Mouse (Mus musculus): ENCODE data around the gene Bhlhe41.

Gene Bhlhe41

DNA sequence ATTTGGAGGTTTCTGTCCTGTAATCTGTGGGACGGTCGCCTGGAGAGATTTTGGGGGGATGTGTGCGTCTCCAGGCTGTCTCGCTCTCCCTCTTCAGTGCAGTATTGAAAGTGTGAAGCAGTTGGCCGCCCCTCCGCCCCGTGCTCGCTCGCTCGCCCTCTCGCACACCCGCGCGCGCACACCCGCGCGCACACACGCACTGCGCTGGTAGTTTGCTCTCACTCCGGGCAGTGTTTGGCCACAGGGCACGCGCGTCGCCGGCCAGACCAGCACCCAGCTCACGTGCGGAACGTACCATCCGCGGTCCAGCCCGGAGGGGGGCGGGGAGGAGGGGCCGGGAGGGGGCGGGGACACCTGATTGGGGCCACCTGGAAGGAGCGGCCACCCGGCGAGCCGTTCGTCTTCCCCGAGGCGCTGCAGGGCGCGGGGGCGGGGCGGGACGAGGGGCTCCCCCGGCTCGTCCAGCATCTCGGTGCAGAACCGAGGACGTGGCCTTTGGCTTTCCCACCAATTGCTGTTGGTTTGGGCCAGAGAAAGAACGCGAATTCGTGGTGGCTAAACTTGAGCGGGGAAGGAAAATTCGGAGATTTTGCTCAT, at the start of gene Bhlhe41:
Gene Bhlhe41 (minus strand): TSS at position 270 of the 597 bp plus-strand sequence.
- DNase-seq (ENCODE audit: low read depth, low spot score) = peak; percentile 95

DNA sequence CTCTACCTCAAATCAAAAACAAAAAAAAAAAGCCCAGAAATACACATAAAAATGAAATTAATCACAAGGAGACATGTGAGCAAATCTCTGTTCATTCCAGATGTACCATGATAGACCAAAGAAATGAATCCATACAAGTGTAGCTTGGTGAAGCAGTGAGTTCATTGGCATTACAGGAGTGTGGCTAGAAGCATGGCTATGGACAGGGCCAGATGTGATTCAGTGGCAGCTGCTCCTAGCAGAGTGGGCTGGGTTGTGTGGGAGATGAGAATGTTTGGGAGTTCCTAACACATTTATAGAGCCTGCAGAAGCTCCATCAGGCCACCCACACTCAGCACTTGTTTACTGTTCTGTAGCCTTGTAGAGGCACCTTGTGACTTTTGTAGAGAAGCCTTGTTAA, 46.9 kb upstream of the Bhlhe41 start:
- DNase-seq (ENCODE audit: low read depth, low spot score) = no peak

DNA sequence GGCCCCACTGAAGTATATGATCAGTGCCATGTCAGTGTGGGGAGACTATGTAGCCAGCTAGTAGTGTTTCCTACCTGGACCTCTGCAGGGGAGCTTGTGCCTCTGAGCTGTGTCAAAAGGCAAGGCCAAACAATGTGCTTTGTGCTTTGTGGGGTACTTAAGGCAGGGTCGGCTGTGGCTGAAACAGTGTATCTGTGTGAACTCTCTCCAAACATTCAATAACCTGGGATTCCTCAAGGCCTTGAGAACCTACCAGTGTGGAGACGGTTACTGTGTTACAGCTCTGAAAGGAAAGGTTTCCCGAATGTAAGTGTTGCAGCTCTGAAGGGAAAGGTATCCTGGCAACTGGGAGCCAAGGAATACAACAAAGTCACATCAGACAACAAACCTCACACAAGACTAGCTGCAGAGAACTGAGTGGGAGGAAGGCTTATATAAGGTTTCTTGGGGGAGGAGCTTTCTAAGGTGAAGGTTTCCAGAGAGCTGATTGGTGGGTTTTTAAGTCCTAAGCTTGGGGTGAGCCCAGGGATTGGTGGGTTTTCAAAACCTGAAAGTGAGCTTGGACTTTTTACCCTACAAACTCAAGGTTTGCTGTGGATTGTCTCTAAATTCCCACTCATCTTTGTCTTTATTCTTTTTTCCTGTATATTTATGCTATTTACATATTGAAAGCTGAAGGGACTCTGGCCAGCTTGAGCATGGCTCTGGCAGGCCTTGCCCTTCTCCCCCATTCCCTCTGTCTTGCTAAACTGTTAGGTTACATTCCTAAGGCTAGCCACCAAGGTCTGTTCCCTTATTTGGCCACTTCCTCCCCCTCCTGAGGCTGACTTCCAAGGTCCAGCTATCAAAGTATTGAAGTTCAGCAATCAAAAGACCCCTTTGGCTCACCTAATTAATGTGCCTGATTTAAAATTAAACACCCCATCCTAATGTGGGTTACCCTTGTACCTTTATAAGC, 45.4 kb upstream of the Bhlhe41 start:
- no peak for DNase-seq (ENCODE audit: low read depth, low spot score)

DNA sequence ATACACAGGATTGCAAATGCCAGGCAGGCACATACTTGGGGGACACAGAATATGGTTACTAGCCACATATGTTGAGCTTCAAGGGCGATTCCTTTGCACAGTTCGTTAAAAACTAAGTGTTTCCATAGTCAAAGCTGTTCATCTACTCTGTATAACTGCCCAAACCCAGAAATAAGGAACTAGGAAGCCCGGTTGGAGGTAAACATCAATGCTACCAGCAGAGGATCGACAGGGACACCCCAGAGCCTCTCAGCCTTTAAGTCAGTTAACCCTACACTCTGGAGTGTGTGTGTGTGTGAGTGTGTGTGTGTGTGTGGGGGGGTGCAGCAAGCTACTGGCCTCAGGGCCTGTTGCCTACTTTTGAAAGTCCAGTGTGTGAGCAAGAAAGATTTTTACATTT, 44.6 kb upstream of the Bhlhe41 start:
- no peak for DNase-seq (ENCODE audit: low read depth, low spot score)

DNA sequence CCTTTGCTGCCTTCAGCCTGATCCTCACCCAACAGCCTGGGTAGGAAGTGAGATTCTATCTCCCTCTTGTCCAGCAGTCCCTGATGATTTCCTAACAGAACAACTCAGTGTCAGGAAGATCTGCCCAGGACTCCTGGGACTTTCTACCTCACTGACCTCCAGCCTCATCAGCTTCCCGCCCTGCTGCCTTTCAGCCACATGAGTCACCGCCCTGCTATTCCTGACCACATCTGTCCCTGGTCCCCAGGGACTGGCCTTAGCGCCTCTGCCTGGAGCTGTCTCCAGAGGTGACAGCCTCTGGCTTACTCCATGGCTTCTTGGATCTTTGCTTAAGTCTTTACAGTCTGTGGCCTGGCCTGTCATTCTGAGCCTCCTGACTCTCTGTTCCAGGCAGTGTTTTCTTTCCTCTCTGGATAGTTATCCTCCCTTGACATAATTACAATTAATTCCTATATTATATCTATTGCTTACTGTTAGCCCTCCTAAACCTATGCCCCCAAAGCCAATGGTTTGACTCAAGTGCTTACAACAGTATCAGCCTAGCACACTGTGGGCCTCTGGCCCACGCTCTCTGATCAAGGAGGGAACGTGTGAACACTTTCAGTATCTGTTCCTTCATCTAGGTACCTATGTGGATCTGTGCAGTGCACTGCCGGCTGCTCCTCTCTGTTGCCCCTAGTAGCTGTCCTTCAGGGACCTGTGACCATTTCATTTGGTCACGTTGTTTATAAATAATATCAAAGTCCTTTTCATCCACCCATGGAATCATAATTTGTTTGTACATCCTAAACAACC, 40.9 kb upstream of the Bhlhe41 start:
- DNase-seq (ENCODE audit: low read depth, low spot score) = peak; percentile 35

DNA sequence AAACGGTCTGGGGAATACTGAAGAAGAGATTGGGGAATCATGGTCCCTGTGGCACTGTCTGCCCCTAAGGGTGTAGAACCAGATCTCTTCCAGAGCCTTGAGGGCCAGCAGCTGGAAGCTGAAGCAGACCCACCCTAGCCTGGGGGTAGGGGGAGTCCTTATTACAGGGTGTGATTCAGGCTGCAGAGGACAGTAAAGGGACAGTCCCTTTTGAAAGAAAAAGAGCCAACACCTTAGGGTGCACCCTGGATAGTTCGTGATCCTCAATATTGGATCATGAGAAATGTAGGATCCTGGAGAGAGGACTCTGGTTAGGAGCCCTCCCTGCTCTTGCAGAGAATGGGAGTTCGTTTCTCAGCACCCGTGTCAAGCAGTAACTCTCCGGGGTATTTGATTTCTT, 39.3 kb upstream of the Bhlhe41 start:
- DNase-seq (ENCODE audit: low read depth, low spot score) = no peak

DNA sequence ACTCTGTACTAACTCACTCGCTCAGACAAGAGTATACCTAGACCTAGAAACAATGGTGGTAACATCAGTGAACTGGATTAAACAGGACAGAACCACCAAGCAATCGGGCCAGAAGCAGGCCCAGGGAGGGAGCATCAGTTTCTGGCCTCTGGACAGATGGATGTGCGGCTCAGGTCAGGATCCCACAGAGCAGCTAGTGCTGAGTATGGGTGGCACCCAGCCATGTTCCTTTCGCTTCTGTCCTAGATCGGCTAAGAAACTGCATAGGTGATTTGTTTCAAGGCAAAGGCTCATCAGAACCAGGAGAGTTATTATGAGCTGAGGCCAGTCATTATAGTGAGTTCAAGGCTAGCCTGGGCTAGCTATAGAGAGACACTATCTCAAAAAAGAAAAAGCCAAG, 38.8 kb upstream of the Bhlhe41 start:
- no peak for DNase-seq (ENCODE audit: low read depth, low spot score)

DNA sequence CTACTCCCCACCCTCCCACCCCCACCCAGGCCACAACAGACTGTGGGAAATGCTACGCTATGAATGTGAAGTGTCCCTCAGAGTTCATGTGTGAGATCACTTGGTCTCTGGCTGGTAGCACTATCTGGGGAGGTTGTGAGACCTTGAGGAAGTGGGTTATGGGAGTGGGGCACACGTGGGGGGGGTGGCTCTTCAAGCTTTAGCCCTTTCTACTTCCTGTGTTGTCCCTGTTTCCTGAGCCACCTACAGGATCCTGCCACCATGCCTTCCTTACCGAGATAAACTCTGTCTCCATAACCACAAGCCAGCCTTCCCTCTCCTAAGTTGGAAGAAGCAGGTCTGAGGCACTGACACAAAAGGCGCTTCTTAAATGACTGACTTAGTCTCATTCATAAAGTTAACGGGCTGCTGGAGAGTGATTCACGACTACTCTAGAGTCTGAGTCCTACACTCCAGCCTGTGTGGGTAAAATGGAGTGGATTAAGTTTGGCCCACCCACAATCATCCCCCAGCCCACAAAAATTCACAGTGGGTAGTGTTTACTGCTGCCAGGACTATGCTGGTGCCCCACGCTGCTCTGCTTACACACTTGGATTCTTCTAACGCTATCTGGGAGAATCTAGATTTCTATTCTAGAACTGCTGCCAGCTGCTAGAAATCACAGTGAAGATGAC, 29.4 kb upstream of the Bhlhe41 start:
- DNase-seq (ENCODE audit: low read depth, low spot score) = no peak

DNA sequence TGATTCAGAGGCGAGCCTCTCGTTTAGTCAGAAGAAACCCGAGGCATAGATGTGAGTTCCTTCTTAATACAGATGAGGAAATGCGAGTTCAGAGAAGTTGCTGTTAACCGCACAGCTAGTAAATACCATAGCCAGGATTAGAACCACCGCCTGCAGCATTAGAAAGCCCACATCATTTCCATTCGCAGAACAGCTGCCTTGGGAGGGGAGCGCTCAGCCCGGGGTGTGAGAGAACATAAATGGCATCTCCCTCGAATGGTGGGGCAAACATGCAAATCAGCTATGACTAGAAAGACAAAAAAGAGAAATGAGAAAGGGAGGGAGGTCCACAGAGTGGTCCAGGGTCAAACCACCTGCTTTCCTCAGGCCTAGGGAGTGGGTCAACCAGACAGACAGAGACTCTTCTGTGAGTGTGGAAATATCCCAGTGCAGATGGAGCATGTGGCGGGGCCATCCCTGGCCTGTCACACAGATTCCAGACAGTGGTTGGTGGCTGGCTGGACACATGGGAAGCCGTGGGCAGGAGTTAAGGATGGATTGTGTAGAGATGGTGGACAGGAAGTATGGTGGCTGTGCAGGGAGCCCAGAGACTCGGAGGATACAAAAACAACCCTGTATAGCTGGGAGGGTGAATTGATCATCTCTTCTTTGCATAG, 28.1 kb upstream of the Bhlhe41 start:
- peak; percentile 9 for DNase-seq (ENCODE audit: low read depth, low spot score)

DNA sequence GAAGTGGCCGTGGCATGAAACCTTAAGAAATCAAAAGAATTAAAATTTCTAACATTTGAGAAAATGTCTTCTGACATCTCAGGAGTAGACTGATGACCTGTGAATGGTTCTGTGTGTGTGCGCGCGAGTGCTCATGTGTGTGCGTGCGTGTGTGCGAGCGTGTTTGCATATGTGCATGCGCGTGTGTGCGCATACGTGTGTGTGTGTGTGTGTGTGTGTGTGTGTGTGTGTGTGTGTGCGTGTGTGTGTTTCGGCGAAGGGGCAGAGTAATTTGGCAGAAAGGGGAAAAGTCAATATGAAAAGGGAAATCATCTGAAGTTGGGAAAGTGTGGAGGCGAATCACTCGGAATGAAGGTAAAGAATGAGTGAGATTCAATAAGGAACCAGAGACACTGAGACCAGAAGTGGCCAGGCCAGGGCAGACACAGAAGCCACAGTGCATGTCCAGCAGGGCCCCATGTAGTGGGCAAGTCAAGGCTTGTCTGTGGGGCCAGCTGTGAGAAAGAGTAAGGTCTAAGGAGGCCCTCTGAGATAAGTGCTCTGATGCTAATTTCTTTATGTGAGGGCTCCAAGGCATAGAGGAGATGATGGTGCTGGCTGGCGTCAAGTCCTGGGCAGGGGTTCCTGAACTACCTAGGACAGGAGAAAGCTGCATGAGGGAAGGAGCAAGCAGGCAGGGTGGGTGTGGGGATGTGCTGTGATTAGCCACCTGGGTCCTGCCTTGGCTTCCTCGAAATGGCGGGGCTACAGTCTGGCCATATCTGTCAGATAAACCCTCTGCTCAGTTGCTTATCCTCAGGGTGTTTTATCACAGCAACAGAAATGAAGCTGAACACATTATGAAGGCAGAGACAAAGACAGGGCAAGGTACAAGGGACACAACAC, 27.3 kb upstream of the Bhlhe41 start:
- no peak for DNase-seq (ENCODE audit: low read depth, low spot score)

DNA sequence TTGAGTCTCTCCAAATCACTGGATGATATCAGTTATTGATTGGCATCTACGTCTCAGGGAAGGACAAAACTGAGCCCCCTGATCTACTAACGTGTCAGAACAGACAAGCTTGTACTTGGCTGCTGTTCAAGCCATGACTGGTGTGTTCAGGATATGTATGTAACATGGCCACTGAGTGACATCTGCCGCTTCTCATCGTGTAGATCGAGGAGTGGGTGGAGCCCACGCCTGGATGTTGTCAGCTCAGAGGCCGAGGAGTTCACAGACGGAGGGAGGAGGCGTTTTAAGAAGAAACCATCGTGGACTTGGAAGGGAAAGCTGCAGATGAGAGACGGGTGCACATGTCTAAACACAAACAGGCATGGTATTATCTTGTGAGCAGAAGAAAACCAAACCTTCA, 26.6 kb upstream of the Bhlhe41 start:
- DNase-seq (ENCODE audit: low read depth, low spot score) = no peak

DNA sequence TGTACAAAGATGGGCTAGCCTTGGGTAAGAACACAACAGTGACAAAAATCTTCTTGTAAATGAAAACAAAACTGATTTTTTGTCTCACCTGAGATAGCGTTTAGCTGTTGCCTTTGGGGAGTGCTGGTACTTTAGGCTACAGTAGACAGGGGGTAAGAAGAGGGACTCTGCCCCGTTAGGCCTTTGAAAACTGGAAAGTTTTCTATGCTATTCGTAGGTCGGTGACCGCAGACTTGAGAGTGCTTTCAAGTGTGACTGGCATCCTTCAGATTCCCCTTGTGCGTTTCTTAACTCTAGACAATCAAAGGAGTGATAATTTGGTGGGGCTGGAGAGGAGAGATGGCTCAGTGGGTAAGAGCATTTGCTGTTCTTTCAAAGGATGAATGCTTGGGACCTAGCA, 22.4 kb upstream of the Bhlhe41 start:
- no peak for DNase-seq (ENCODE audit: low read depth, low spot score)

DNA sequence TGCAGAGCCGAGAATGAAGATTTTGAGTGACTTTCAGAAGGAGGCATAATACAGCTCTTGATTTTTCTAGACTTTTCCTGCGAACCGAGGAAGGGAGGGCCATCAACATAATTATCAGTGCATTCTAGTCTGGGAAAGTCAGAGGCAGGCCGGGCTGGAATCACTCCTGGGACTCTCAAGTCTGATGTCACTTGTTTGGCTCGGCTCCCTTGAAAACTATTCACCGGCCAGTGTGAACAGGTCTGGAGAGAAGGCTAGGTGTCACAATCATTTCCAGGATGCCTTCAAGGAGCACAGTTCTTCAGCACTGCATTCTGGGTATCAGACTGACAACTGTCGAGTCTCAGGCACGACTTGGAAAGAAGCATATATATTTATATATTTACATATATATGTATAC, 20.9 kb upstream of the Bhlhe41 start:
- no peak for DNase-seq (ENCODE audit: low read depth, low spot score)

DNA sequence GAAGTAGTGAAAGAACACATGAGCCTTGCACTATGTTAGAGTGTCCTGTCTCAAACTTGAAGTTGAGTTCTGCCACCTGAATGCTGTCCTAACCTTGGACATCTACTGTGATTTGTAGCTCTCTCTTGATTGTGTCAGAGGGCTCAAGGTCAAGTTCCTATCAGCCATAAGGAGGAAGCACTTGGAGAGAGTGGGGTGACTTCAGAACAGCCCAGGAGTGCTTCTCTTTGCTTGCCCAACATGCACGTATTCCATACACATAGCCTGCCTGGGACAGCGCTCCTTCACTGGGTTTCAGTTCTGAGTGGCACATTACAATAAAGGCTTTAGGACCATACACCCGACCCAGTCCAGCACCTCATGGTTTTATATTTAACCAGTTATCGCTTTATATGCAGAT, 19.7 kb upstream of the Bhlhe41 start:
- DNase-seq (ENCODE audit: low read depth, low spot score) = no peak

DNA sequence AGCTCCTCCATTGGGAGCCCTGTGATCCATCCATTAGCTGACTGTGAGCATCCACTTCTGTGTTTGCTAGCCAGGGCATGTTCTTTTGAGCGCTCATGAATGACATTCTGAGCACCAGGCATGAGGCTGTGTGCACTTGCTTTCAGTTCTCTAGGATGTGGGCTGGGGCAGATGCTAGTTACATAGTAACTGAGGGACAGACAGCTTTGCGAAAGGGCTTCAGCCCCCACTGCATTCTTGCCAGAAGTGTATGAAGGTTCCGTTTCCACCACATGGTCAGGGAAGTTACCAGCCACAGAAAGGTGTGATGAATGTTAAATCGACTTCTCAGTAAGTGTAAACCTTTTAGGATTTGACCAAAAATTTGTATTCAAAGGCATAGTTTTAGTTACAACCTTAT, 18.3 kb upstream of the Bhlhe41 start:
- no peak for DNase-seq (ENCODE audit: low read depth, low spot score)

DNA sequence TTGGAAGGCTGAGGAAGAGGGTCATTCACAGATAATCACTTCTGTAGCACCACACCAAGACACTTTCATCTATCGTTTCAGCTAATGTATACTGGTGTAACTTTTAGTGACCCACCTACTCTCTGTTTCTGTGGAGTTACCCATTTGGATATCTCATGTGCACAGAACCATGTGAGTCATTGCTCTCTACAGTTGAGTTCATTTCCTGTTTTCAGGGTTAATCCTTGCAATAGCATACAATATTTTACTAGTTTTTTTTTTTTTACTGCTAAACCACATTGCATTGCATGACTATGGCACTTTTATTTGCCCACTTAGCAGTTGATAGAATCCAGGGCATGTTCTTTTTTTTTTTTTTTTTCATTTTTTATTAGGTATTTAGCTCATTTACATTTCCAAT, 17.7 kb upstream of the Bhlhe41 start:
- DNase-seq (ENCODE audit: low read depth, low spot score) = no peak

DNA sequence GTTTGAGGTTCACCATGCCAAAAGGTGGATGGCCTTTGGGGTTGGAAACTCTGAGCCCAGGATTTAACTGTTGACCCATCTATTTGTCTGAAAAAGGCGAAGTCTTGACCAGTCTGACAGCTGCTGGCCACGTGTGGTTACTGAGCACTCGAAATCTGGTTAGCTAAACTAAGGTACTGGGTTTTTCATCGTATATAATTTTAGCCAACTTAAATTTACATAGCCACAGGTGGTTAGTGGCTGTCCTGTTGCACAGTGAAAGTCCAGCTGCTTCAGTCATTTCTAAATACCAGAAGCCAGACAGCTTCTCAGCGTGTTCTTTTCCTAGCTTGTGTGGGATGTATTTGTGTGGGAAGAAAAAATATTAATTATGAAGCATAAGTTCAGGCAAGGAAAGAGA, 15.3 kb upstream of the Bhlhe41 start:
- no peak for DNase-seq (ENCODE audit: low read depth, low spot score)

DNA sequence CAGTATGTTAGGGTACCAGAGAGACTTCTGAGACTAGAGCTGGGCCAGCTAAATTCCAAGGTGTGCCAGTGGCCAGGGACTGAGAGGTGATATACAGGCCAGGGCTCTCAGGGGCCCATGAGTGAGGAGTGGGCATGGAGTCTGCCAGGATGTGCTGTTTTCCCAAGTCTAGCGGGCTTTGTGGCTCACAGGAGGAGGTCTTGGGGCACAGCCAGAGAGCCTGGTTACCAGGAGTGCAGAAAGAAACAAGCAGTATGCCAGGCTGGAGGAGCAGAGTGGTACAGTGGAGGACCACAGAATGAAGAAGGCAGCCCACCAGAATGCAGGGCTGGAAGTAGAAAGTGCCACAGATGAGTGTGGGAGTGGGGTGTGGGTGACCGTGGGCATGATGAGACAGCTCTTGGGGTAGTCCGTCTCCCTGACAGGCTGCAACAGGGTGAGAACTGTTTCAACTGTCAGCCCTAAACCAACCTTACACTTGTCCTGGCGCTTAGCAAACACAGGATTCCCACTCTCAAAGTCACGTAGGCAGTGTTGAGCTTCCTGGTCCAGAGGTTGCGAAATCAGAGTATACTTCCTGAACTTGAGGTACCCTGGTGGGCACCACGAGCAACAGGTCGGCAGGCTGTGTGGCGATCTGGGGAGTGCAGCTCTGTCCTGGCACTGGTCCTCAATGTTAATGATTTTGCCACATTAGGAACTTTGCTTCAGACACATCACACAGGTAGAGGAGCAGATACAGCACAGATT, 11.8 kb upstream of the Bhlhe41 start:
- DNase-seq (ENCODE audit: low read depth, low spot score) = no peak

DNA sequence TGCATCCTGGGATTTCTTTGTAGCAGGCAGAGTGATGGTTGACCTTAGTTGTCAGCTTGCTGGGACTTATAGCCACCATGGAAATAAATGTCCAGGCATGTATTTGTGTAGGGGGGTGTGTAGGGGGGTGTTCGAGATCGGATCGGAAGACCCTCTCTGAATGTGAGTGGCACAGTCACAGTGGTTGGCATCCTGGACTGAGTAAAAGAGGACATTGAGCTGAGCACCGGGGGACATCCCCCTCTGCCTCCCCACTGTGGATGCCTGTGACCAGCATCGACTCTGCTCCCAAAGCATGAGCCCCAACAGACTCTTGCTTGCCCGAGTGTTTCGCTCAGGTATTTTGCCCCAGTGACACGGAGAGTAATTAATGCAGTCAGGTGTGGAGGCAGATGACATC, 8.0 kb upstream of the Bhlhe41 start:
- no peak for DNase-seq (ENCODE audit: low read depth, low spot score)

DNA sequence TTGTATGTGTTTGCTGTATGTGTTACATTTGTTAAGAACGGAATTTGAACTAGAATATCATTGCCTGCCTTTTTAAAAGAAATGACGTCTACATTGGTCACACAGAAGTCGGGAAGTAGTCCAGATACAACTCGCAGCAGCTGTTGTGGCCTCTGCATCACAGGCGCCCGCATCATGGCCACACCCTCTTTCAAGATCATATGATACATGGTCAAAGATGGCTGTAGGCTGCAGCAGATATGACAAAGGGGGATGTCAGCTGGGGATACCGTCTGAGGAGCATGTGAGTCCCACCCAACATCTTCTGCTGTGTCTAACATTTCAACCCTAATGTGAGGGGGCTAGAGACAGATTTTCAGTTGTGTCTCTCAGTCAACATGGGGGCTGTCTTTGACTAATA, 6.7 kb upstream of the Bhlhe41 start:
- no peak for DNase-seq (ENCODE audit: low read depth, low spot score)
